Mouse (Mus musculus): ENCODE measurements at regions not wholly inside any gene's neighbourhood (a gene's known extent, or its start where the extent isn't known, plus 50 kb on each side); places are given as distances from the start of the nearest gene placed in this dataset.
"Not testable (repeated sequence)": the region's sequence is repeated elsewhere in the genome, so short reads cannot be mapped to it uniquely, and the experiment has no call there.

- peak; percentile 88 for ATAC-seq (ENCODE audit: low TSS enrichment)
These were observed 317.7 kb upstream of the Nwd2 start for GRCm38 (mm10) chr5:63331186-63331585.

- no peak for ATAC-seq (ENCODE audit: low TSS enrichment)
These were observed 297.8 kb upstream of the Nwd2 start for GRCm38 (mm10) chr5:63351108-63351507.

- peak; percentile 93 for ATAC-seq (ENCODE audit: low TSS enrichment)
These were observed 256.9 kb upstream of the Nwd2 start for GRCm38 (mm10) chr5:63391956-63392355.

GRCm38 (mm10) chr5:63397963-63398362, 250.9 kb upstream of the Nwd2 start:
- no peak for ATAC-seq (ENCODE audit: low TSS enrichment)

GRCm38 (mm10) chr5:63430167-63430566, 218.7 kb upstream of the Nwd2 start:
- ATAC-seq (ENCODE audit: low TSS enrichment), result no peak

GRCm38 (mm10) chr5:63444407-63444806, 204.5 kb upstream of the Nwd2 start:
- no peak for ATAC-seq (ENCODE audit: low TSS enrichment)

GRCm38 (mm10) chr5:63445171-63445570, 203.7 kb upstream of the Nwd2 start:
- ATAC-seq (ENCODE audit: low TSS enrichment), result peak; percentile 80; the same call in 1 of the 2 replicates

GRCm38 (mm10) chr5:63468526-63469268, 180.2 kb upstream of the Nwd2 start:
- ATAC-seq (ENCODE audit: low TSS enrichment), result peak; percentile 57; the same call in 1 of the 2 replicates

GRCm38 (mm10) chr5:63469701-63470100, 179.2 kb upstream of the Nwd2 start:
- 0 out of 2 replicates have a peak, but pooled peaks have one; percentile 50 for ATAC-seq (ENCODE audit: low TSS enrichment)

- ATAC-seq (ENCODE audit: low TSS enrichment), result no peak
These were observed 175.7 kb upstream of the Nwd2 start for GRCm38 (mm10) chr5:63473163-63473562.

GRCm38 (mm10) chr5:63476240-63476973, 172.5 kb upstream of the Nwd2 start:
- peak; percentile 59 for ATAC-seq (ENCODE audit: low TSS enrichment)

- ATAC-seq (ENCODE audit: low TSS enrichment), result peak; percentile 93
These were observed 149.9 kb upstream of the Nwd2 start for GRCm38 (mm10) chr5:63498952-63499351.

GRCm38 (mm10) chr5:63503056-63503845, 145.7 kb upstream of the Nwd2 start:
- peak; percentile 69 for ATAC-seq (ENCODE audit: low TSS enrichment)

- ATAC-seq (ENCODE audit: low TSS enrichment), result no peak
These were observed 114.7 kb upstream of the Nwd2 start for GRCm38 (mm10) chr5:63534197-63534596.

GRCm38 (mm10) chr5:63540530-63540929, 108.4 kb upstream of the Nwd2 start:
- ATAC-seq (ENCODE audit: low TSS enrichment), result no peak

- peak; percentile 50; the same call in 1 of the 2 replicates for ATAC-seq (ENCODE audit: low TSS enrichment)
These were observed 103.4 kb upstream of the Nwd2 start for GRCm38 (mm10) chr5:63545482-63545881.

GRCm38 (mm10) chr5:63565891-63566290, 83.0 kb upstream of the Nwd2 start:
- not testable (repeated sequence) for ATAC-seq (ENCODE audit: low TSS enrichment)

GRCm38 (mm10) chr5:63575401-63575800, 73.5 kb upstream of the Nwd2 start:
- no peak for ATAC-seq (ENCODE audit: low TSS enrichment)

GRCm38 (mm10) chr5:63579409-63579808, 69.5 kb upstream of the Nwd2 start:
- peak; percentile 82 for ATAC-seq (ENCODE audit: low TSS enrichment)

GRCm38 (mm10) chr5:63587051-63587450, 61.9 kb upstream of the Nwd2 start:
- no peak for ATAC-seq (ENCODE audit: low TSS enrichment)

GRCm38 (mm10) chr5:63587855-63588254, 61.0 kb upstream of the Nwd2 start:
- no peak for ATAC-seq (ENCODE audit: low TSS enrichment)

Measured in frontal cortex, adult (tissue).